Mouse (Mus musculus) CH12.LX (cell line): ENCODE data around the gene Kcnip4. TPM values are rescaled to one million over a fixed set of nuclear protein-coding genes. Genes with fewer than 3 reads are reported as not detected.

ENCODE experiments used
- DNase-seq: peaks from one replicate; pipeline ENCODE4 v3.0.0-alpha.2; 2013; ENCODE audit errors: extremely low read depth
- H3K27ac ChIP-seq: 2 replicates; pipeline ENCODE4 v1.5.1; 2012; ENCODE audit warnings: low read depth, mild to moderate bottlenecking, control low read depth, moderate library complexity; ENCODE audit not compliant: insufficient read depth
- H3K27me3 ChIP-seq: replicated peaks from 2 replicates; pipeline ENCODE3; 2012; ENCODE audit warnings: inconsistent platforms
- H3K36me3 ChIP-seq, 2 experiments: replicated peaks in 1 of 2; 2 replicates each; pipeline versions ENCODE3 to v1.6.1; 2012; ENCODE audit warnings: inconsistent platforms in 1 of 2, low read length in 1 of 2, mild to moderate bottlenecking in 1 of 2, mixed read lengths in 1 of 2, moderate library complexity in 1 of 2; ENCODE audit not compliant: control insufficient read depth in 1 of 2, insufficient read depth in 1 of 2
- H3K4me1 ChIP-seq, 2 experiments: 2 replicates each; pipeline ENCODE4 v1.6.1; 2012; ENCODE audit warnings: inconsistent platforms in 1 of 2, moderate library complexity in 1 of 2; ENCODE audit not compliant: insufficient read depth in 2 of 2, control insufficient read depth in 1 of 2
- H3K4me2 ChIP-seq: 2 replicates; pipeline ENCODE4 v1.6.1; 2012; ENCODE audit warnings: low read depth, mild to moderate bottlenecking, control low read depth; ENCODE audit not compliant: poor library complexity, insufficient read depth, severe bottlenecking
- H3K4me3 ChIP-seq, 3 experiments: fragments of 150-350 bp in 1 of 3; sonication (generic) in 1 of 3; replicated peaks in 1 of 3; 2 replicates each; pipeline versions ENCODE3 to v1.5.1; 2011 to 2012; ENCODE audit warnings: low read depth in 2 of 3, low read length in 2 of 3, mild to moderate bottlenecking in 2 of 3, moderate library complexity in 2 of 3, control low read depth in 1 of 3, improper control_type of control experiment in 1 of 3, inconsistent platforms in 1 of 3, mixed read lengths in 1 of 3; ENCODE audit not compliant: poor library complexity in 1 of 3
- H3K79me2 ChIP-seq: replicated peaks from 2 replicates; pipeline ENCODE4 v1.6.1; 2012; ENCODE audit warnings: mild to moderate bottlenecking, moderate library complexity; ENCODE audit not compliant: control insufficient read depth, poor library complexity, insufficient read depth, severe bottlenecking; ENCODE audit errors: extremely low read depth
- H3K9ac ChIP-seq: 2 replicates; pipeline ENCODE4 v1.6.1; 2012; ENCODE audit warnings: low read depth, mild to moderate bottlenecking, control low read depth, moderate library complexity; ENCODE audit not compliant: insufficient read depth
- H3K9me3 ChIP-seq: replicated peaks from 2 replicates; pipeline ENCODE3; 2012; ENCODE audit warnings: low read length, inconsistent platforms, mixed read lengths
- CTCF ChIP-seq, 2 experiments: IDR thresholded peaks in 1 of 2; conservative IDR thresholded peaks in 1 of 2; 2 replicates each; pipeline ENCODE4 v1.5.1; 2011 to 2012; ENCODE audit warnings: low read depth in 2 of 2, low read length in 2 of 2, improper control_type of control experiment in 1 of 2, inconsistent platforms in 1 of 2, mild to moderate bottlenecking in 1 of 2, moderate library complexity in 1 of 2
- EP300 ChIP-seq: IDR thresholded peaks from 2 replicates; pipeline ENCODE4 v1.6.1; 2011; ENCODE audit warnings: low read length, improper control_type of control experiment
- GABPA ChIP-seq: IDR thresholded peaks from 2 replicates; pipeline ENCODE4 v1.6.1; 2012; ENCODE audit warnings: low read depth, low read length, improper control_type of control experiment, inconsistent platforms; ENCODE audit not compliant: insufficient replicate concordance
- JUN ChIP-seq: IDR thresholded peaks from 2 replicates; pipeline ENCODE4 v1.6.1; 2011; ENCODE audit warnings: low read depth, mild to moderate bottlenecking, low read length, improper control_type of control experiment, moderate library complexity; ENCODE audit not compliant: insufficient read depth
- MAX ChIP-seq: IDR thresholded peaks from 2 replicates; pipeline ENCODE4 v1.6.1; 2011; ENCODE audit warnings: low read length, improper control_type of control experiment
- NELFE ChIP-seq: IDR thresholded peaks from 2 replicates; pipeline ENCODE4 v1.6.1; 2011; ENCODE audit warnings: low read depth, low read length, improper control_type of control experiment
- PAX5 ChIP-seq: IDR thresholded peaks from 2 replicates; pipeline ENCODE4 v1.6.1; 2012; ENCODE audit warnings: low read length, inconsistent platforms, mixed read lengths
- RAD21 ChIP-seq: IDR thresholded peaks from 2 replicates; pipeline ENCODE4 v1.6.1; 2011; ENCODE audit warnings: low read depth, mild to moderate bottlenecking, low read length, improper control_type of control experiment, moderate library complexity
- RCOR1 ChIP-seq: conservative IDR thresholded peaks from 2 replicates; pipeline ENCODE4 v1.6.1; 2012; ENCODE audit warnings: low read depth, mild to moderate bottlenecking, inconsistent platforms, low read length, improper control_type of control experiment
- TBP ChIP-seq: conservative IDR thresholded peaks from 2 replicates; pipeline ENCODE4 v1.6.1; 2011; ENCODE audit warnings: low read depth, low read length, improper control_type of control experiment
- TCF12 ChIP-seq: IDR thresholded peaks from 2 replicates; pipeline ENCODE4 v1.6.1; 2014; ENCODE audit warnings: low read depth, mild to moderate bottlenecking, inconsistent platforms, low read length, improper control_type of control experiment
- UBTF ChIP-seq: IDR thresholded peaks from 2 replicates; pipeline ENCODE4 v1.6.1; 2012; ENCODE audit warnings: low read depth, mild to moderate bottlenecking, inconsistent platforms, low read length, improper control_type of control experiment, moderate library complexity
- USF1 ChIP-seq: IDR thresholded peaks from 2 replicates; pipeline ENCODE4 v1.6.1; 2014; ENCODE audit warnings: low read depth, mild to moderate bottlenecking, inconsistent platforms, low read length, improper control_type of control experiment
- ZC3H11A ChIP-seq: IDR thresholded peaks from 2 replicates; pipeline ENCODE4 v1.6.1; 2012; ENCODE audit warnings: low read depth, mild to moderate bottlenecking, inconsistent platforms, low read length, improper control_type of control experiment
- ZKSCAN1 ChIP-seq: IDR thresholded peaks from 2 replicates; pipeline ENCODE4 v1.6.1; 2012; ENCODE audit warnings: low read depth, inconsistent platforms, low read length, improper control_type of control experiment, borderline replicate concordance
- ZMIZ1 ChIP-seq: IDR thresholded peaks from 2 replicates; pipeline ENCODE4 v1.6.1; 2012; ENCODE audit warnings: low read depth, mild to moderate bottlenecking, inconsistent platforms, low read length, improper control_type of control experiment
- ZNF384 ChIP-seq: IDR thresholded peaks from 2 replicates; pipeline ENCODE4 v1.6.1; 2012; ENCODE audit warnings: low read depth, low read length, improper control_type of control experiment, inconsistent platforms
- dilution Hi-C: fragments of 300-500 bp; cut with MboI; formaldehyde crosslinking; loops from 2 replicates; pipeline ENCODE4 v1.14.3; 2020; ENCODE audit warnings: low sequenced_read_pairs; ENCODE audit not compliant: extremely low pct_unique_long_range_greater_than_20kb, extremely low pct_ligation_motif_present
- in situ Hi-C: fragments of 300-500 bp; cut with MboI; formaldehyde crosslinking; loops from 3 replicates; pipeline ENCODE4 v1.14.3; 2019; ENCODE audit warnings: low sequenced_read_pairs, low pct_ligation_motif_present, low pct_unique_long_range_greater_than_20kb, mixed read lengths
- polyA plus RNA-seq: library from polyadenylated mRNA; unstranded; fragments of >175 nt; gene quantifications from 2 replicates; pipeline ENCODE4 v1.2.1, GENCODE M21; 2012; ENCODE audit warnings: low read depth; ENCODE audit not compliant: insufficient read length
- total RNA-seq, 2 experiments: library from RNA; depleted of rRNA; stranded (reverse); fragments of 300-350 nt in 1 of 2; fragments of >200 nt in 1 of 2; gene quantifications; 2 replicates each; pipeline ENCODE4 v1.2.3; 2012 to 2014

Kcnip4 gene
- total and polyA plus RNA-seq, 3 experiments = 0.80 TPM; not detected in 2

- no peak overlapping the region for H3K4me3 ChIP-seq
- no peak overlapping the region for H3K27ac ChIP-seq
- H3K4me2 ChIP-seq = no peak overlapping the region
- in situ Hi-C loops (no loop called here), dilution Hi-C loops (no loop called here)
- no peak overlapping the region for H3K9ac ChIP-seq
- no peaks in the 10 kb centered on the region for H3K36me3 ChIP-seq
- H3K79me2 ChIP-seq = no peaks in the 10 kb centered on the region
- no peak for TF ChIP-seq CTCF (conservative IDR thresholded peaks at IDR 0.05 in 1 of 2, IDR thresholded peaks at IDR 0.05 in 1 of 2; ENCODE audit: low read depth in 2 of 2, low read length in 2 of 2)
- no peak for TF ChIP-seq ZMIZ1
- no peak for TF ChIP-seq MAX
- TF ChIP-seq GABPA = no peak
- no peak for TF ChIP-seq JUN
- TF ChIP-seq TBP = no peak
- TF ChIP-seq USF1 = no peak
- no peaks in the 10 kb centered on the region for H3K27me3 ChIP-seq
- no peaks in the 10 kb centered on the region for H3K4me1 ChIP-seq
- H3K9me3 ChIP-seq = peaks cover 3% of the 10 kb centered on the region
- DNase-seq = no peak
Measured at GRCm38 (mm10) chr5:48687068-48687467, 837.6 kb downstream of the Kcnip4 start.

- H3K9ac ChIP-seq = no peak overlapping the region
- no peaks in the 10 kb centered on the region for H3K27me3 ChIP-seq
- H3K9me3 ChIP-seq = no peaks in the 10 kb centered on the region
- H3K4me2 ChIP-seq = no peak overlapping the region
- no peak for DNase-seq
- no peaks in the 10 kb centered on the region for H3K79me2 ChIP-seq
- no peaks in the 10 kb centered on the region for H3K36me3 ChIP-seq
- no peak overlapping the region for H3K27ac ChIP-seq
- no peaks in the 10 kb centered on the region for H3K4me1 ChIP-seq
- in situ Hi-C loops = no loop called here
- dilution Hi-C loops = no loop called here
- TF ChIP-seq PAX5 (no peak), GABPA (no peak), TCF12 (no peak), CTCF (conservative IDR thresholded peaks at IDR 0.05 in 1 of 2, IDR thresholded peaks at IDR 0.05 in 1 of 2; ENCODE audit: low read depth in 2 of 2, low read length in 2 of 2) (no peak), ZNF384 (no peak), ZC3H11A (no peak), NELFE (no peak), EP300 (no peak), UBTF (no peak), RAD21 (no peak), RCOR1 (no peak), ZKSCAN1 (no peak), MAX (no peak), TBP (no peak)
- no peak overlapping the region for H3K4me3 ChIP-seq
Measured at GRCm38 (mm10) chr5:48679733-48680595, 844.7 kb downstream of the Kcnip4 start.
